ENCODE assay signal across 8 mouse cellular contexts in the genomic region with DNA sequence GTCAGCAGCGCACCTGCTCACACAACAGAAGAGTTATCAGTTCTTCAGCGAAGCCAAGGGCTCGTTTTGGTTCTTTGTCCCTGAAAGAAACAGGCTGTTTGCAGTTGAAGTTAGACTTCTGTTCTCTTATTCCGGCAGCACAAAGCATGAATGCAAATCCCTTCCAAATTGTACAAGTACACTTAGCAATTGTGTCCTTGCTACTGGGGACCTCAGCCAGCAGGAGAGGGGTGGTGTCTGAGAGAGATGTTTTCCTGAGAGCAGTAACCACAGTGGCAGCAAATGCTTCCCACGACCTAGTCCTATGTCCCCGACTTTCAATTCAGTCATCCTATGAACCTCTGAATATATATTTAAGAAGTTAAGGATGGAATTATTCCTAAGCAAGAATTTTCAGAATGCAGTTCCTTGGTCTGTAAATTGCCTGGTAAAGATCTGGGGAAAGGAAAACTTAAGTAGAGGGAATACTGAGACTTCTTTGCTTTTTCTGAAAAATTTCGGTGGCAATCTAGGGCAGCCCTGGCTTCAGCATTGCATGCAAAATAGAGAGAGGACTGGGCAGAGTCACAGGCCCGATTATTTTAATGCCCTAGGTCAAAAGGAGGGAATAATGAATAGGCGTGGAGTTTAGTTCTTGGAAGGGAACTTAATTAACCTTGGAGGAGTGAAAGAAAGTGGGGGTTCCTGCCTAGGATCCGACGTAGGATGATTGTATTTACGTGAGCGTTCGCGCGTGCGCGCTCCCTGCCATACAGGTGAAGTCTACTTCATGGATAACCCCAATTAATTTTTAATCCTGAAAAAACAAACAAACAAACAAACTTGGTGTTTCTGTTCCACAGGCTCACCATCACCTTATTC. TPM values are rescaled to one million over a fixed set of nuclear protein-coding genes. Genes with fewer than 3 reads are reported as not detected.
DNase-seq lines count a peak whose midpoint lies in the region; ATAC-seq and TF ChIP-seq lines count a peak whose summit lies in the region.

No protein-coding gene starts in this region.

- intact Hi-C loops in heart, postnatal 25 days (cut with DNase I): no loop called here

- no peak overlapping the region for H3K9ac ChIP-seq in heart, embryonic 15.5 days
- H3K9ac ChIP-seq in hindbrain, embryonic 14.5 days: peak overlapping the region; percentile 61
- peak overlapping the region; percentile 54 for H3K9ac ChIP-seq in midbrain, embryonic 15.5 days

- H3K4me3 ChIP-seq in heart, embryonic 15.5 days: peak overlapping the region; percentile 20
- H3K4me3 ChIP-seq in cortical plate, adult 2 months (ENCODE audit: insufficient read depth, low read length): peak overlapping the region; percentile 49
- H3K4me3 ChIP-seq in hindbrain, embryonic 14.5 days (replicated peaks; ENCODE audit: low read length): peak overlapping the region; percentile 40
- H3K4me3 ChIP-seq in midbrain, embryonic 15.5 days: peak overlapping the region; percentile 49

- no peak for TF ChIP-seq POLR2A in cortical plate, adult 2 months (IDR thresholded peaks at IDR 0.05; ENCODE audit: extremely low read depth, insufficient read depth, low read length)

- no peak overlapping the region for H3K4me2 ChIP-seq in heart, embryonic 15.5 days
- peak overlapping the region; percentile 69 for H3K4me2 ChIP-seq in hindbrain, embryonic 14.5 days (replicated peaks)
- peak overlapping the region; percentile 78 for H3K4me2 ChIP-seq in midbrain, embryonic 15.5 days

- H3K27ac ChIP-seq in heart, embryonic 15.5 days: no peak overlapping the region
- H3K27ac ChIP-seq in cortical plate, adult 2 months (ENCODE audit: insufficient read depth, low read length): peak overlapping the region; percentile 78
- peak overlapping the region; percentile 66 for H3K27ac ChIP-seq in hindbrain, embryonic 14.5 days
- peak overlapping the region; percentile 83 for H3K27ac ChIP-seq in midbrain, embryonic 15.5 days

- peaks cover 94% of the 10 kb centered on the region for H3K27me3 ChIP-seq in heart, embryonic 15.5 days
- H3K27me3 ChIP-seq in hindbrain, embryonic 14.5 days (ENCODE audit: control insufficient read depth, insufficient read depth, low read length): peaks cover 5% of the 10 kb centered on the region; the same call in 1 of the 2 replicates
- no peaks in the 10 kb centered on the region for H3K27me3 ChIP-seq in midbrain, embryonic 15.5 days (replicated peaks)

- 5% methylated on average over 18 of the region's 18 CpGs for WGBS in heart, embryonic 15.5 days
- 2% methylated on average over 18 of the region's 18 CpGs for WGBS in hindbrain, embryonic 14.5 days
- 3% methylated on average over 18 of the region's 18 CpGs for WGBS in midbrain, embryonic 15.5 days

- ATAC-seq in heart, embryonic 15.5 days (replicated peaks; ENCODE audit: insufficient number of reproducible peaks, insufficient read depth, low FRiP score, low read depth): no peak
- ATAC-seq in hindbrain, embryonic 14.5 days (ENCODE audit: low FRiP score): no peak
- no peak for ATAC-seq in midbrain, embryonic 15.5 days (replicated peaks)

- TF ChIP-seq CTCF in cortical plate, adult 2 months (IDR thresholded peaks at IDR 0.05; ENCODE audit: extremely low read depth, insufficient read depth, low read length): no peak

- no peaks in the 10 kb centered on the region for H3K36me3 ChIP-seq in heart, embryonic 15.5 days
- H3K36me3 ChIP-seq in hindbrain, embryonic 14.5 days (replicated peaks; ENCODE audit: control insufficient read depth, insufficient read depth): no peaks in the 10 kb centered on the region
- H3K36me3 ChIP-seq in midbrain, embryonic 15.5 days (replicated peaks): no peaks in the 10 kb centered on the region

- peaks cover 41% of the 10 kb centered on the region for H3K4me1 ChIP-seq in heart, embryonic 15.5 days (replicated peaks)
- no peaks in the 10 kb centered on the region for H3K4me1 ChIP-seq in cortical plate, adult 2 months (ENCODE audit: control insufficient read depth, insufficient read depth, low read length)
- peaks cover 26% of the 10 kb centered on the region for H3K4me1 ChIP-seq in hindbrain, embryonic 14.5 days (replicated peaks; ENCODE audit: control insufficient read depth, insufficient read depth, low read length)
- H3K4me1 ChIP-seq in midbrain, embryonic 15.5 days: peaks cover 48% of the 10 kb centered on the region

- DNase-seq in heart, postnatal 25 days (ENCODE audit: low spot score): no peak
- DNase-seq in hindbrain, embryonic 14.5 days (ENCODE audit: low spot score): peak; percentile 52
- no peak for DNase-seq in right cerebral cortex, postnatal 4 days
- no peak for DNase-seq in thymus, adult 18-20 months
- no peak for DNase-seq in thymus, postnatal 14 days

- H3K9me3 ChIP-seq in heart, embryonic 15.5 days (replicated peaks): no peaks in the 10 kb centered on the region
- no peaks in the 10 kb centered on the region for H3K9me3 ChIP-seq in hindbrain, embryonic 14.5 days (ENCODE audit: control insufficient read depth, low read length)
- no peaks in the 10 kb centered on the region for H3K9me3 ChIP-seq in midbrain, embryonic 15.5 days

RNA-seq across cellular contexts. Expression of a gene that starts 6.1 kb away (rescaled TPM):
- 0.05 and 0.09 TPM in 2 replicates for polyA plus RNA-seq in heart, embryonic 15.5 days (2015; fragmentation: Nextera tagmentation; extraction: Ambion mirVana)
- total RNA-seq in heart, postnatal 25 days (2021): not detected
- polyA plus RNA-seq in cortical plate, adult 2 months (2012; rRNA removed): 16.3 and 16.7 TPM in 2 replicates
- polyA plus RNA-seq in hindbrain, embryonic 14.5 days (2014; fragmentation: Nextera tagmentation; extraction: Ambion mirVana): 17.9 and 20.5 TPM in 2 replicates
- 43.0 and 44.0 TPM in 2 replicates for polyA plus RNA-seq in midbrain, embryonic 15.5 days (2015; fragmentation: Nextera tagmentation; extraction: Ambion mirVana)

Comparison
In these comparisons a context has a peak if more than half of its experiments do, and no peak if none do; other contexts are left out.
1. RNA of a gene that starts 6.1 kb away (polyA plus RNA-seq): 43.0 to 44.0 TPM in midbrain, embryonic 15.5 days, 17.9 to 20.5 TPM in hindbrain, embryonic 14.5 days and 16.3 to 16.7 TPM in cortical plate, adult 2 months; 0.05 to 0.09 TPM in heart, embryonic 15.5 days; every median in the first group is over 10 times any median in the second.
2. Peak in every context shown above with its lines, with median percentiles within 50 percentile points of each other: H3K4me3 ChIP-seq.